Mouse (Mus musculus) adrenal gland, adult 10 weeks (tissue): ENCODE results near the gene Susd2. TPM values are rescaled to one million over a fixed set of nuclear protein-coding genes. Genes with fewer than 3 reads are reported as not detected.

Experiments
- polyA plus RNA-seq: library from polyadenylated mRNA; stranded (reverse); fragments of 350-450 nt; fragmentation: Illumina TruSeq; extraction: RNeasy Lipid Tissue Mini Kit (QIAGEN cat#74804); gene quantifications from one replicate; pipeline ENCODE4 v1.2.3, GENCODE M21; 2014; ENCODE audit warnings: low read depth, low replicate concordance

Gene Susd2
- 2.7 TPM for polyA plus RNA-seq

DNA sequence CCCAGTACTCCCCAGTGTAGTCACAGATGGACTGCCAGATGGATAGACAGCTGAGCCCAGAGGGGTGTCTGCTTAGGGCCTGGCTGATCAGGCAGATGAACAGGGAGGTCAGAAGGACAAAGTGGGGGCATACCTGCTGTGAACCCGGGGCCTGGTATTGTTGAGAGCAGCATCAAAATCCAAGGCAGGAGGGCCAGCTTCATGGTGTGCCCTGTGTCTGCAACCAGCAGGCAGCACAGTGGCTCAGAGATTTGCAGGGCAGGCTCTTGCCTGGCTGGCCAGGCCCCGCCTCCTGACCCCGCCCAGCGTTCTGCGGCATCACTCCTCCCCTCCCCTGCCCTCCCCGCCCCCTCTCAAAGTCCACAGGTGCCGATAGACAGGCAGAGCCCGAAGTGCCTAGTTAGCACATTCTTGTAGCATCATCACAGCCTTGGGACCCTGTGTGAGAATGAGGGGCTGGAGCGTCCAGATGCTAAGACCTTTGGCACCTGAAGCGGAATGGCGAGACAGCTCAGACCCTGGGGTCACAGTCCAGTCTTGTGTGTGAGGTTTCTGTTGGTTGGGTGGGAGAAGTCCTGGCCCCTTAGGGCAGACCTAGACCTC is at the start of gene Susd2:
Gene Susd2 (minus strand): TSS at position 268 of the 603 bp plus-strand sequence.

DNA sequence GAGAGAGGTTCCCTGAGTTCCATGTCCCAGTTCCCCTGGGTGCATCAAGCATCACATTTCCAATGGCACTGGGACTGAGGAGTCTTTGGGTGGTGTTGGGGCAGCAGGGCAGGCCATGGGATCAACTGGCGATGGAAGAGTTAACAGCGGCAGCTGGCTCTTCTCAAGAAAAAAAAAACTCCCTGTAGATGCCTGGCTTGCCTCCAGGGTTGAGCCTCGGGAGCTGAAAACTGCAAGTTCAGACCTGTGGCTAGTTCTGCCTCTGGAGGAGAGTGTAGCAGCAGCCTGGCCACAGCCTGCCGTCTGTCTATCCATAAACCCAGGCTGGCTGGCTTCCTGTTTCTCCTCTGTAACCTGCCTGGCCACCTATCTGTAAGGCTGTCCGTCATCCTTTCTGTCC is 54.7 kb downstream of the Susd2 start, which contains the start of gene Ggt5:
Gene Ggt5 (plus strand): TSS at position 212 of the 400 bp plus-strand sequence.

Other genes starting within 250 kb of the Susd2 start
- gene Upb1, start 242.9 kb downstream of the Susd2 start, polyA plus RNA-seq, result 0.29 TPM
- 25.2 TPM for gene Snrpd3, start 126.5 kb downstream of the Susd2 start, polyA plus RNA-seq
- gene Gucd1, start 126.0 kb downstream of the Susd2 start, polyA plus RNA-seq, result 4.2 TPM
- 0.52 TPM for gene Lrrc75b, start 83.7 kb downstream of the Susd2 start, polyA plus RNA-seq
- not detected for gene Ggt1, start 82.4 kb downstream of the Susd2 start, polyA plus RNA-seq
- 1.0 TPM for gene Ggt5, start 54.7 kb downstream of the Susd2 start, polyA plus RNA-seq
- gene Cabin1, start 120.3 kb upstream of the Susd2 start, polyA plus RNA-seq, result 5.5 TPM
- 4.5 TPM for gene Ddt, start 129.4 kb upstream of the Susd2 start, polyA plus RNA-seq
- gene Gm20441, start 136.9 kb upstream of the Susd2 start, polyA plus RNA-seq, result not detected
- gene Gstt3, start 137.4 kb upstream of the Susd2 start, polyA plus RNA-seq, result 6.8 TPM
- gene Gstt1, start 154.6 kb upstream of the Susd2 start, polyA plus RNA-seq, result 1.6 TPM
- gene Gstt4, start 178.5 kb upstream of the Susd2 start, polyA plus RNA-seq, result not detected
- 2.4 TPM for gene Gstt2, start 193.4 kb upstream of the Susd2 start, polyA plus RNA-seq
- not detected for gene Mif, start 216.2 kb upstream of the Susd2 start, polyA plus RNA-seq
- gene Derl3, start 249.4 kb upstream of the Susd2 start, polyA plus RNA-seq, result not detected